Mouse (Mus musculus): ENCODE data around the gene Map3k11.

Map3k11 gene

DNA sequence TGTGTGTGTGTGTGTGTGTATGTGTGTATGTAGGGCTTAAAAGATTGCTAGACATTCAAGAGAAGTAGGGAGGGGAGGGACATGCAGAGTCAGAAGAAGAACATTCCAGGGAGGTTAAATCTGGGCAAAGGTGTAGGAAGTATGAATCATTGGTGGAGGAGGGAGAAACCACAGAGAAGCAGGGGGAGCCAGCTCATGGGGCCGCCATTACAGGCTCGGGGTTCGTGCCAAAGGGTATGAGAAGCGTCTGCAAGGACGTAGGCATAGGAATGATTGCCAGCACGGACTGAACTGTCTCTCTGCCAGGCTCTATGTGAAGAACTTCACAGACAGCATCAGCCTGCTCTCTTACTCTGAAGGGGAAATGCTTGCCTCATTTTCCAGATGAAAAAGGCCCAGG is 60.9 kb downstream of the Map3k11 start:
- in situ Hi-C loops (cut with MboI; ENCODE audit: low pct_unique_long_range_greater_than_20kb in 1 of 2, low sequenced_read_pairs in 2 of 2, unreplicated experiment in 1 of 2): no loop called here

DNA sequence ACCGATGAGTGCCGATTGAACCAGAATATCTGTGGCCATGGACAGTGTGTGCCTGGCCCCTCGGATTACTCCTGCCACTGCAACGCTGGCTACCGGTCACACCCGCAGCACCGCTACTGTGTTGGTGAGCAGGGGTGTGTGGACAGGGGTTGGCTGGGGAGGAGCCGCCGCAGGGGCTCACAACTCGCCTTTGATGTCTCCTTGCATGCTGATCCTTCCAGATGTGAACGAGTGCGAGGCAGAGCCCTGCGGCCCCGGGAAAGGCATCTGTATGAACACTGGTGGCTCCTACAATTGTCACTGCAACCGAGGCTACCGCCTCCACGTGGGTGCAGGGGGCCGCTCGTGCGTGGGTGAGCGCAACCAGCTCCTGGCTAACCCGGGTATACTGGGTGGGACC is 62.4 kb downstream of the Map3k11 start:
- in situ Hi-C loops (cut with MboI; ENCODE audit: low pct_unique_long_range_greater_than_20kb in 1 of 2, low sequenced_read_pairs in 2 of 2, unreplicated experiment in 1 of 2): no loop called here

DNA sequence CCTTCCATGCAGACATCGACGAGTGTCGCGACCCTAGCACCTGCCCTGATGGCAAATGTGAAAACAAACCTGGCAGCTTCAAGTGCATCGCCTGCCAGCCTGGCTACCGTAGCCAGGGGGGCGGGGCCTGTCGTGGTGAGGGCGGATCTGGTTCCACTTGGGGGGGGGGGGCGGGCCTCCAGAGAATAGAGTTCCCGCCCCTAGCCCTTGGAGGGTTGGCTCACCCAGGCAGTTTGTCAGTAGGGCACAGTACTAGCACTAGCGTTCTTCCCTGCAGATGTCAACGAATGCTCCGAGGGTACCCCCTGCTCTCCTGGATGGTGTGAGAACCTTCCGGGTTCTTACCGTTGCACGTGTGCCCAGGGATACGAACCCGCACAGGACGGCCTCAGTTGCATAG is 63.2 kb downstream of the Map3k11 start:
- in situ Hi-C loops (cut with MboI; ENCODE audit: low pct_unique_long_range_greater_than_20kb in 1 of 2, low sequenced_read_pairs in 2 of 2, unreplicated experiment in 1 of 2): no loop called here
